Mouse (Mus musculus): ENCODE measurements around the gene Tbcd. TPM values are rescaled to one million over a fixed set of nuclear protein-coding genes. Genes with fewer than 3 reads are reported as not detected.

Tbcd gene
- polyA plus RNA-seq, 1 experiment = not detected

DNA sequence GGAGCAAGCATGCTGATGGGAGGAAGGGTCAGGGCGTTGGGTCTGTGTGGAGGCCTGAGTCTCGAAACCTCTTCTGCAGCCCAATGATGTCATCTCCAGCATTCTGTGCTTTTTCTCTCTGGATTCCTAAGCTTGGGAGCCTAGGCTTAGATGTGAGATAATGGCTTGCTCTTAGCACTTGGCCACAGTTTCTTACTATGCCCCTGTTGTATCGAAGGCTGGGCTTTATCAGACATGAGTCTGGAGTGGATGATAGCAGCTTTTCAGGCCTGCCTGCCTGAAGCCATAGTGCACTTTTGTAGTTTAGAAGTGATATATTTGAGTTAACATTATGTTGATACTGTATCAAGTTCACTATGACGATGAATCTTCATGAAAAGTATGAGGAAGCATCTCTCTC is 49.8 kb downstream of the Tbcd start:
- H3K4me3 ChIP-seq (ENCODE audit: insufficient read depth, low read depth, low read length) = no peak overlapping the region
- TF ChIP-seq CTCF (IDR thresholded peaks at IDR 0.05; ENCODE audit: insufficient read depth, low read depth, low read length) (no peak), POLR2A (IDR thresholded peaks at IDR 0.05; ENCODE audit: insufficient read depth, low read depth, low read length) (no peak)
- H3K4me1 ChIP-seq (ENCODE audit: control insufficient read depth, insufficient read depth, low read length) = no peaks in the 10 kb centered on the region
- 88% methylated on average over 4 of the region's 4 CpGs for WGBS
- H3K27ac ChIP-seq (ENCODE audit: insufficient read depth, low read depth, low read length) = no peak overlapping the region

DNA sequence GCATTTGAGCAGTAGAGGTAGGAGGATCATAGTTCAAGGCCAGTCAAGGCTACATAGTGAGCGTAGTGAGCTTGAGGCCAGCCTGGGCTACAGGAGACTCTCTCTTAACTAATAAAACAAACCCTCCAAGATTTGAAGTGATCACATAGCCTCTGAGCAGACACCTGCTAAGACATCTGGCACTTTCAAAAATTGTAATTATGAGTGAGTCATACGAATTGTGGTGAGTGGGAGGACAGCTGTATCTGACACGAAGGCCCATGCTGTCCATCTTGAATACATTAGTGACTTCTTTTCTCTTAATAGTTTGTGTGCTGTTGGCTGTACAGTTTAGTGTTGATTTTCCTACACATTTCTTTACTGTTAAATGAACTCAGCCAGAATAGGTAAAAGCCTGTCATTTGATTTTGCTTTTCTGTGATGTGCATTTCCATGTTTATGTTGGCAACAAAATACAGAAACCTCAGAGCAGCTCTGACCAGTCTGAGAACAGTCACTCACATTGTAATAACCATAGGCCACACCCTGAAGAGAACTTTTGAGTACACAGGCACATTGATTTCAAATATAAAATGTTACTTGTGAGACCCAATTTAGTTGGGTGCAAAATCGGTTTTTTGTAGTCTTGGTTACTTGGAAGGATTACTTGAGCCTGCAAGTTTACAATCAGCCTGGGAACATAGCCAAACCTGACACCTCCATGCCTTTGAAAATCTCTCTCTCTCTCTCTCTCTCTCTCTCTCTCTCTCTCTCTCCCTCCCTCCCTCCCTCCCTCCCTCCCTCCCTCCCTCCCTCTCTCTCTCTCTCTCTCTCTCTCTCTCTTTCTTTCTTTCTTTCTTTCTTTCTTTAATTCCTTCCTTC is 50.5 kb downstream of the Tbcd start:
- TF ChIP-seq POLR2A (IDR thresholded peaks at IDR 0.05; ENCODE audit: insufficient read depth, low read depth, low read length) (no peak), CTCF (IDR thresholded peaks at IDR 0.05; ENCODE audit: insufficient read depth, low read depth, low read length) (no peak)
- H3K4me1 ChIP-seq (ENCODE audit: control insufficient read depth, insufficient read depth, low read length) = no peaks in the 10 kb centered on the region
- no peak overlapping the region for H3K27ac ChIP-seq (ENCODE audit: insufficient read depth, low read depth, low read length)
- no peak overlapping the region for H3K4me3 ChIP-seq (ENCODE audit: insufficient read depth, low read depth, low read length)
- WGBS = 40% methylated on average over 4 of the region's 4 CpGs

DNA sequence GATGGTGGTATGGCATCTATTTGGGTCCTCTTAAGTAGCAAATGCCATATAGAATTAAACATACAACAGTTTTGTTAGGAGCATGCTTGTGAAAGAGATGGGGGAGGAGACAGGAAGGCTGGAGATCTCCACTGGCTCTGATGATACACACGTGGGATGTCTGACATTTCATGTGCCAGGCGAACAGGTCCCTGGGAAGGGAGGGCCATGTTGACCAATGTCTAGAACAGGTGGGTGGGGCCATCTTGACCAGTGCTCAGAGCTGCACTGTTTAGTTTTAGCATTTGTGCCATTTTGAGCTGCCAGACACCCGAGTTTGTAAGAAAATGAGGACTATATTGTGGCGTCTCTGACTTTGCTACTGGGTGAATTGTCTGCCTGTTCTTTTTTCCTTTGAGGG is 56.7 kb downstream of the Tbcd start:
- Histone ChIP-seq H3K4me3 (ENCODE audit: insufficient read depth, low read depth, low read length) (no peak overlapping the region), H3K4me1 (ENCODE audit: control insufficient read depth, insufficient read depth, low read length) (0 out of 2 replicates have a peak, but pooled peaks cover 3% of the 10 kb centered on the region), H3K27ac (ENCODE audit: insufficient read depth, low read depth, low read length) (no peak overlapping the region)
- TF ChIP-seq POLR2A (IDR thresholded peaks at IDR 0.05; ENCODE audit: insufficient read depth, low read depth, low read length) (no peak), CTCF (IDR thresholded peaks at IDR 0.05; ENCODE audit: insufficient read depth, low read depth, low read length) (no peak)
- 85% methylated on average over 4 of the region's 4 CpGs for WGBS

DNA sequence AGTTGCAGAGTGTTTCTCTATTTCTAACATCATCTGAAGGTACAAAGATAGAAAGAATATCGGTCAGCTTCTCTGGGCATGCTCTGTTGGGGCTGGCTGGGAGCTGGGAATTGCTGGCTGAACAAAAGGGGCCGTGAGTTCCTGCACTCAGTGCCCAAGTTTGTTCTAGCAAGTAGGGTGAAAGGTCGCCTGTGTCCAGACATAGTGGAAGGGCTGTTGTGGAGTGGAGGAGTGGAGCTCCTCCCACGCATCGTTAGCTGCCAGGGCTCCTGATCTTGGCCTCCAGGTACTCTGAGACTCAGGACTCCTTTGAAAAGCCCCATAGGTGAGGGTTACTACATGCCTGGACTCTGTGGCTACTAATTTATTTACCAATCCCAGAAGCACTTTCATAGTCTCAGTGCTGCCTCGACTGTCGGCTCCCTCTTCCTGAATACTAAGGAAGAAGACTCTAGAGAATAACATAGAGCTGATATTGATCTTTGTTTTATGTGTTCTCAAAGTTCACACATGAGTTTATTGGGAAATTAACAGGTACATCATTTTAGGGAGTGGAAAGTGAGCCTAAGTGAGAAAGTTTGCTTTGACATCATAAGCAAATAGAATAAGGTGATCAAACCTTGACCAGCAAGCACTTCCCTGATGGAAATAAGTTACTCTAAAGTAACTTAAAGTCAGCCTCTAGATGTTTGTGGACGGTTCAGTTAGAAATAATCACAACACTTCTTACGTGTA is 58.9 kb downstream of the Tbcd start:
- 84% methylated on average over 9 of the region's 9 CpGs for WGBS
- Histone ChIP-seq H3K27ac (ENCODE audit: insufficient read depth, low read depth, low read length) (no peak overlapping the region), H3K4me3 (ENCODE audit: insufficient read depth, low read depth, low read length) (no peak overlapping the region)

DNA sequence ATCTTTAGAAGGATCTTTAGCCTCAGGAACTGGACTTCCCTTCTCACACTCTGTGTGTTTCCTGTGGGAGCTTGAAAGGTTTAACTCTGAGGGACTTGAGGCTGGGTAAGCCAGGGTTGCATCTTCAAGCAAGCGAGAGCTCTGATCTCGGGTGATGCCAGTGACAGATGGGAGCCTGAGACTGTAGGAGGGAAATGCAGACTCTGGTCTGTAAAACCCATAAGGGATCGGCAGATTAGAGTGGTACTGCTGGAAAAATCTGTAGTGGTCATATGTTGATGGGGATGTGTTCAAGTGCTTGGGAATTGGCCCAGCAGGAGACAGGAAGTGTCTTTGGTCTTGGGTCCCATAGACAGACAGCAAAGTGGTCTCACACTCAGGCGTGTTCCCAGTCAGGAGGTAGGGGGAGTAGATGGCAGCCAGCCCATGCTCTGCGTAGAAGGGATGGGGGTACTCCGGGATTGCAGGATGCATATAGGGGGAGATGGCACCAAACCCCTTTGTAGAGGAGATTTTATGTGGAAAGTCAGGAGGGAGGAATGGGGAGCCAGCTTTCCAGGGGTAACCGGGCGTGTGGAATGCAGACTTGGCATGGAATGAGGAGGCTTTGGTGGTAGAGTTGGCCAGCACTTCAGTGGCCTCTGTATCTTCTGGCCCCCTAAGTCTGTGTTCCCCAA is 61.3 kb downstream of the Tbcd start:
- no peak overlapping the region for H3K4me3 ChIP-seq (ENCODE audit: insufficient read depth, low read depth, low read length)
- WGBS = 83% methylated on average over 8 of the region's 8 CpGs
- TF ChIP-seq POLR2A (IDR thresholded peaks at IDR 0.05; ENCODE audit: insufficient read depth, low read depth, low read length) = no peak
- no peak for TF ChIP-seq CTCF (IDR thresholded peaks at IDR 0.05; ENCODE audit: insufficient read depth, low read depth, low read length)
- H3K4me1 ChIP-seq (ENCODE audit: control insufficient read depth, insufficient read depth, low read length) = peaks cover 10% of the 10 kb centered on the region
- H3K27ac ChIP-seq (ENCODE audit: insufficient read depth, low read depth, low read length) = no peak overlapping the region

More for the DNA sequence above, 58.9 kb downstream of the Tbcd start:
- H3K4me1 ChIP-seq (ENCODE audit: control insufficient read depth, insufficient read depth, low read length) = 0 out of 2 replicates have a peak, but pooled peaks cover 4% of the 10 kb centered on the region
- TF ChIP-seq CTCF (IDR thresholded peaks at IDR 0.05; ENCODE audit: insufficient read depth, low read depth, low read length) = no peak
- TF ChIP-seq POLR2A (IDR thresholded peaks at IDR 0.05; ENCODE audit: insufficient read depth, low read depth, low read length) = no peak

DNA sequence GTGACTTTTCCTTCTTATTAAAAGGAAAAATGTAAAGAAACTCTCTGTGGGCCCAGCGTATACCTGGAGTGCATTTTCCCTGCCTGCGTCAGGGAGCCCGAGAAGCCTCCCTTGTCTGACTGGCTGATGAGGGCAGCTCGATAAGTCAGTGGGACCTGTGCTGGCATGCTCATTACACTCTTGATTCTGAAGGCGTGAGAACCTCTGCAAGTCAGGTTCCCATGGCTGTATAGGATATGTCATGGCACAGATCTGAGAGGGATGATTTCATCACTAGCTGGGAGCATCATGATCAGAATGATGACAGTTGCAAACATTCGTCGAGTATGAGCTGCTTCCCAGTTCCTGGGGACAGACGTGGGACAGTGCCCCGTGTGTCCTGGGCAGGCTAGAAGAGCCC is 64.2 kb downstream of the Tbcd start:
- no peak overlapping the region for H3K27ac ChIP-seq (ENCODE audit: insufficient read depth, low read depth, low read length)
- TF ChIP-seq CTCF (IDR thresholded peaks at IDR 0.05; ENCODE audit: insufficient read depth, low read depth, low read length) (no peak), POLR2A (IDR thresholded peaks at IDR 0.05; ENCODE audit: insufficient read depth, low read depth, low read length) (no peak)
- WGBS = 94% methylated on average over 9 of the region's 9 CpGs
- H3K4me3 ChIP-seq (ENCODE audit: insufficient read depth, low read depth, low read length) = no peak overlapping the region
- peaks cover 20% of the 10 kb centered on the region for H3K4me1 ChIP-seq (ENCODE audit: control insufficient read depth, insufficient read depth, low read length)

DNA sequence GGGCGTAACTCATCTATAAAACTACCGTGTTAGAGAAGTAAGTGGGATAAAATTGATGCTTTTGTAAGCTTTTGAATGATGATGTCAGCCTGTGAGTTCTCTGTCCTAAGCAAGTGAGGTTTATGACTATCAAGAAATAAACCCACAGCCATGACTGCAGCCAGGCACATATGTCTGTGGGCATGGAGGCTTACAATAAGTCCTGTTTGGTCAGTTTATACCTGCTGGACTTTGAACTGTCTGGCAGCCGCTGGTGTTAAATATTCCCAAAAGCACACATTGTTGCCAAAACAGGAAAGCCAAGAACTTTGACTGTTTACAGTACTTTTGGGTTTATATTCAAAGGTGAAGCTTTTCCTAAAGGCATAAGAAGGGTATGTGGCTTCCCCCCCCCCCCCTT is 65.2 kb downstream of the Tbcd start:
- Histone ChIP-seq H3K27ac (ENCODE audit: insufficient read depth, low read depth, low read length) (no peak overlapping the region), H3K4me1 (ENCODE audit: control insufficient read depth, insufficient read depth, low read length) (peaks cover 20% of the 10 kb centered on the region), H3K4me3 (ENCODE audit: insufficient read depth, low read depth, low read length) (no peak overlapping the region)
- no peak for TF ChIP-seq CTCF (IDR thresholded peaks at IDR 0.05; ENCODE audit: insufficient read depth, low read depth, low read length)
- no peak for TF ChIP-seq POLR2A (IDR thresholded peaks at IDR 0.05; ENCODE audit: insufficient read depth, low read depth, low read length)
- 78% methylated on average over 3 of the region's 3 CpGs for WGBS

DNA sequence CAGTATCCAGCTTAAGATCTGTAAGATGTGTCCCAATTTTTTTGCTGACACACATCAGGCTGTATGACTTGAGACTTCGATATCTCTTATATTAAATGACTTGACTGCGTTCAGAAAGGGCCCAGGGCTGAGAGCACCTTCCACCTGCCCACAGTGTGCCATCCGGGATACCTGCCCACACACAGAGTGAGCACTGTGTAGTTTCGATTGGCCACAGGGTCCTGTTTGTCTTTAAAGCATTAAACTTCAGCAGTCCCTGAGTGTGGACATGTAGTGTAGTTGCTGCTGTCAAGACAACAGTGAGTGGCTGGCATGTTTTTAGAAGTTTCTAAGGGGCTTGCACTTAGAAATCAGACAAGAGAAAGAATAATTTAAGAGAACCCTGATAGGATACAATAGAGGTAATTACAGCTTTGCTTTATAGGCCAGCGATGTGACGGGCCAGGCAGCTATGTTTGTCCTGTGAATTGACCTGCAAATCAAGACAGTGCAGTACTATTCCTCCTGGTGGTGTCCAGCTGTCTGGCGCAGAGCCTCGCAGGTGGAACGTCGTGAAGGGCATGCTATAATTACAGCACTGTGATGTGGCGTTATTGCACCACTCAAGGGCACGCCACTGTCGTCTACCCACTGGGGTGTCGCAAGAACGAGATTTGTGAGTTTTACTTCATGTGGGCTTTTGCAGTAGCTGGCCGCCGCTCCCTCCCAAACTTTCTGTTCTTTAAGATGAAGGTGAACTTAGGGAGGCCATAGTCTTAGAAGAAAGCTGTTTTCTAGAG is 66.1 kb downstream of the Tbcd start:
- TF ChIP-seq CTCF (IDR thresholded peaks at IDR 0.05; ENCODE audit: insufficient read depth, low read depth, low read length) (no peak), POLR2A (IDR thresholded peaks at IDR 0.05; ENCODE audit: insufficient read depth, low read depth, low read length) (no peak)
- 42% methylated on average over 17 of the region's 17 CpGs for WGBS
- peaks cover 20% of the 10 kb centered on the region for H3K4me1 ChIP-seq (ENCODE audit: control insufficient read depth, insufficient read depth, low read length)
- no peak overlapping the region for H3K4me3 ChIP-seq (ENCODE audit: insufficient read depth, low read depth, low read length)
- H3K27ac ChIP-seq (ENCODE audit: insufficient read depth, low read depth, low read length) = no peak overlapping the region
